Mouse (Mus musculus) CH12.LX (cell line): ENCODE measurements around the gene Gm40193. TPM values are rescaled to one million over a fixed set of nuclear protein-coding genes. Genes with fewer than 3 reads are reported as not detected.

Experiments
- DNase-seq: peaks from one replicate; pipeline ENCODE4 v3.0.0-alpha.2; 2013; ENCODE audit errors: extremely low read depth
- H3K27ac ChIP-seq: 2 replicates; pipeline ENCODE4 v1.5.1; 2012; ENCODE audit warnings: low read depth, mild to moderate bottlenecking, control low read depth, moderate library complexity; ENCODE audit not compliant: insufficient read depth
- H3K27me3 ChIP-seq: replicated peaks from 2 replicates; pipeline ENCODE3; 2012; ENCODE audit warnings: inconsistent platforms
- H3K36me3 ChIP-seq, 2 experiments: replicated peaks in 1 of 2; 2 replicates each; pipeline versions ENCODE3 to v1.6.1; 2012; ENCODE audit warnings: inconsistent platforms in 1 of 2, low read length in 1 of 2, mild to moderate bottlenecking in 1 of 2, mixed read lengths in 1 of 2, moderate library complexity in 1 of 2; ENCODE audit not compliant: control insufficient read depth in 1 of 2, insufficient read depth in 1 of 2
- H3K4me1 ChIP-seq, 2 experiments: 2 replicates each; pipeline ENCODE4 v1.6.1; 2012; ENCODE audit warnings: inconsistent platforms in 1 of 2, moderate library complexity in 1 of 2; ENCODE audit not compliant: insufficient read depth in 2 of 2, control insufficient read depth in 1 of 2
- H3K4me2 ChIP-seq: 2 replicates; pipeline ENCODE4 v1.6.1; 2012; ENCODE audit warnings: low read depth, mild to moderate bottlenecking, control low read depth; ENCODE audit not compliant: poor library complexity, insufficient read depth, severe bottlenecking
- H3K4me3 ChIP-seq, 3 experiments: fragments of 150-350 bp in 1 of 3; sonication (generic) in 1 of 3; replicated peaks in 1 of 3; 2 replicates each; pipeline versions ENCODE3 to v1.5.1; 2011 to 2012; ENCODE audit warnings: low read depth in 2 of 3, low read length in 2 of 3, mild to moderate bottlenecking in 2 of 3, moderate library complexity in 2 of 3, control low read depth in 1 of 3, improper control_type of control experiment in 1 of 3, inconsistent platforms in 1 of 3, mixed read lengths in 1 of 3; ENCODE audit not compliant: poor library complexity in 1 of 3
- H3K79me2 ChIP-seq: replicated peaks from 2 replicates; pipeline ENCODE4 v1.6.1; 2012; ENCODE audit warnings: mild to moderate bottlenecking, moderate library complexity; ENCODE audit not compliant: control insufficient read depth, poor library complexity, insufficient read depth, severe bottlenecking; ENCODE audit errors: extremely low read depth
- H3K9ac ChIP-seq: 2 replicates; pipeline ENCODE4 v1.6.1; 2012; ENCODE audit warnings: low read depth, mild to moderate bottlenecking, control low read depth, moderate library complexity; ENCODE audit not compliant: insufficient read depth
- H3K9me3 ChIP-seq: replicated peaks from 2 replicates; pipeline ENCODE3; 2012; ENCODE audit warnings: low read length, inconsistent platforms, mixed read lengths
- BHLHE40 ChIP-seq: IDR thresholded peaks from 2 replicates; pipeline ENCODE4 v1.6.1; 2011; ENCODE audit warnings: mild to moderate bottlenecking, low read depth, low read length, improper control_type of control experiment
- CHD2 ChIP-seq: IDR thresholded peaks from 2 replicates; pipeline ENCODE4 v1.6.1; 2011; ENCODE audit warnings: low read length, improper control_type of control experiment
- E2F4 ChIP-seq: IDR thresholded peaks from 2 replicates; pipeline ENCODE4 v1.6.1; 2011; ENCODE audit warnings: low read depth, low read length, improper control_type of control experiment; ENCODE audit not compliant: insufficient replicate concordance
- ELF1 ChIP-seq: IDR thresholded peaks from 2 replicates; pipeline ENCODE4 v1.6.1; 2014; ENCODE audit warnings: low read depth, mild to moderate bottlenecking, inconsistent platforms, low read length, improper control_type of control experiment
- EP300 ChIP-seq: IDR thresholded peaks from 2 replicates; pipeline ENCODE4 v1.6.1; 2011; ENCODE audit warnings: low read length, improper control_type of control experiment
- ETS1 ChIP-seq: conservative IDR thresholded peaks from 2 replicates; pipeline ENCODE4 v1.6.1; 2012; ENCODE audit warnings: low read depth, mild to moderate bottlenecking, inconsistent platforms, low read length, improper control_type of control experiment, moderate library complexity
- GABPA ChIP-seq: IDR thresholded peaks from 2 replicates; pipeline ENCODE4 v1.6.1; 2012; ENCODE audit warnings: low read depth, low read length, improper control_type of control experiment, inconsistent platforms; ENCODE audit not compliant: insufficient replicate concordance
- HCFC1 ChIP-seq: IDR thresholded peaks from 2 replicates; pipeline ENCODE4 v1.6.1; 2012; ENCODE audit warnings: low read depth, mild to moderate bottlenecking, inconsistent platforms, low read length, improper control_type of control experiment
- IRF4 ChIP-seq: IDR thresholded peaks from 2 replicates; pipeline ENCODE4 v1.6.1; 2014; ENCODE audit warnings: low read depth, mild to moderate bottlenecking, inconsistent platforms, low read length, improper control_type of control experiment
- JUN ChIP-seq: IDR thresholded peaks from 2 replicates; pipeline ENCODE4 v1.6.1; 2011; ENCODE audit warnings: low read depth, mild to moderate bottlenecking, low read length, improper control_type of control experiment, moderate library complexity; ENCODE audit not compliant: insufficient read depth
- JUND ChIP-seq: conservative IDR thresholded peaks from 2 replicates; pipeline ENCODE4 v1.6.1; 2011; ENCODE audit warnings: low read depth, low read length, improper control_type of control experiment
- KAT2A ChIP-seq: IDR thresholded peaks from 2 replicates; pipeline ENCODE4 v1.6.1; 2012; ENCODE audit warnings: low read length, improper control_type of control experiment, inconsistent platforms; ENCODE audit not compliant: insufficient replicate concordance
- MAFK ChIP-seq: IDR thresholded peaks from 2 replicates; pipeline ENCODE4 v1.6.1; 2011; ENCODE audit warnings: low read length, improper control_type of control experiment; ENCODE audit not compliant: insufficient replicate concordance
- MAX ChIP-seq: IDR thresholded peaks from 2 replicates; pipeline ENCODE4 v1.6.1; 2011; ENCODE audit warnings: low read length, improper control_type of control experiment
- MAZ ChIP-seq: IDR thresholded peaks from 2 replicates; pipeline ENCODE4 v1.6.1; 2012; ENCODE audit warnings: low read depth, mild to moderate bottlenecking, inconsistent platforms, low read length, improper control_type of control experiment, moderate library complexity
- MEF2A ChIP-seq: IDR thresholded peaks from 2 replicates; pipeline ENCODE4 v1.6.1; 2014; ENCODE audit warnings: low read depth, mild to moderate bottlenecking, inconsistent platforms, low read length, improper control_type of control experiment, borderline replicate concordance
- MXI1 ChIP-seq: IDR thresholded peaks from 2 replicates; pipeline ENCODE4 v1.6.1; 2011; ENCODE audit warnings: mild to moderate bottlenecking, low read depth, low read length, improper control_type of control experiment
- MYC ChIP-seq: IDR thresholded peaks from 2 replicates; pipeline ENCODE4 v1.6.1; 2011; ENCODE audit warnings: low read depth, mild to moderate bottlenecking, improper control_type of control experiment, low read length
- NELFE ChIP-seq: IDR thresholded peaks from 2 replicates; pipeline ENCODE4 v1.6.1; 2011; ENCODE audit warnings: low read depth, low read length, improper control_type of control experiment
- NRF1 ChIP-seq: IDR thresholded peaks from 2 replicates; pipeline ENCODE4 v1.6.1; 2014; ENCODE audit warnings: low read depth, mild to moderate bottlenecking, inconsistent platforms, low read length, improper control_type of control experiment, moderate library complexity
- PAX5 ChIP-seq: IDR thresholded peaks from 2 replicates; pipeline ENCODE4 v1.6.1; 2012; ENCODE audit warnings: low read length, inconsistent platforms, mixed read lengths
- POLR2A ChIP-seq: IDR thresholded peaks from 2 replicates; pipeline ENCODE4 v1.6.1; 2011; ENCODE audit warnings: low read depth, mild to moderate bottlenecking, improper control_type of control experiment, low read length
- POLR2AphosphoS2 ChIP-seq: IDR thresholded peaks from 2 replicates; pipeline ENCODE4 v1.6.1; 2011; ENCODE audit warnings: low read depth, low read length, improper control_type of control experiment
- RCOR1 ChIP-seq: conservative IDR thresholded peaks from 2 replicates; pipeline ENCODE4 v1.6.1; 2012; ENCODE audit warnings: low read depth, mild to moderate bottlenecking, inconsistent platforms, low read length, improper control_type of control experiment
- SIN3A ChIP-seq: IDR thresholded peaks from 2 replicates; pipeline ENCODE4 v1.6.1; 2012; ENCODE audit warnings: low read length, improper control_type of control experiment, inconsistent platforms
- TBP ChIP-seq: conservative IDR thresholded peaks from 2 replicates; pipeline ENCODE4 v1.6.1; 2011; ENCODE audit warnings: low read depth, low read length, improper control_type of control experiment
- TCF12 ChIP-seq: IDR thresholded peaks from 2 replicates; pipeline ENCODE4 v1.6.1; 2014; ENCODE audit warnings: low read depth, mild to moderate bottlenecking, inconsistent platforms, low read length, improper control_type of control experiment
- UBTF ChIP-seq: IDR thresholded peaks from 2 replicates; pipeline ENCODE4 v1.6.1; 2012; ENCODE audit warnings: low read depth, mild to moderate bottlenecking, inconsistent platforms, low read length, improper control_type of control experiment, moderate library complexity
- USF2 ChIP-seq: conservative IDR thresholded peaks from 2 replicates; pipeline ENCODE4 v1.6.1; 2011; ENCODE audit warnings: low read depth, low read length, improper control_type of control experiment
- ZC3H11A ChIP-seq: IDR thresholded peaks from 2 replicates; pipeline ENCODE4 v1.6.1; 2012; ENCODE audit warnings: low read depth, mild to moderate bottlenecking, inconsistent platforms, low read length, improper control_type of control experiment
- ZKSCAN1 ChIP-seq: IDR thresholded peaks from 2 replicates; pipeline ENCODE4 v1.6.1; 2012; ENCODE audit warnings: low read depth, inconsistent platforms, low read length, improper control_type of control experiment, borderline replicate concordance
- ZMIZ1 ChIP-seq: IDR thresholded peaks from 2 replicates; pipeline ENCODE4 v1.6.1; 2012; ENCODE audit warnings: low read depth, mild to moderate bottlenecking, inconsistent platforms, low read length, improper control_type of control experiment
- ZNF384 ChIP-seq: IDR thresholded peaks from 2 replicates; pipeline ENCODE4 v1.6.1; 2012; ENCODE audit warnings: low read depth, low read length, improper control_type of control experiment, inconsistent platforms
- dilution Hi-C: fragments of 300-500 bp; cut with MboI; formaldehyde crosslinking; loops from 2 replicates; pipeline ENCODE4 v1.14.3; 2020; ENCODE audit warnings: low sequenced_read_pairs; ENCODE audit not compliant: extremely low pct_unique_long_range_greater_than_20kb, extremely low pct_ligation_motif_present
- in situ Hi-C: fragments of 300-500 bp; cut with MboI; formaldehyde crosslinking; loops from 3 replicates; pipeline ENCODE4 v1.14.3; 2019; ENCODE audit warnings: low sequenced_read_pairs, low pct_ligation_motif_present, low pct_unique_long_range_greater_than_20kb, mixed read lengths
- polyA plus RNA-seq: library from polyadenylated mRNA; unstranded; fragments of >175 nt; gene quantifications from 2 replicates; pipeline ENCODE4 v1.2.1, GENCODE M21; 2012; ENCODE audit warnings: low read depth; ENCODE audit not compliant: insufficient read length
- total RNA-seq, 2 experiments: library from RNA; depleted of rRNA; stranded (reverse); fragments of 300-350 nt in 1 of 2; fragments of >200 nt in 1 of 2; gene quantifications; 2 replicates each; pipeline ENCODE4 v1.2.3; 2012 to 2014

Gm40193 gene
- total and polyA plus RNA-seq, 3 experiments, result not detected

DNA sequence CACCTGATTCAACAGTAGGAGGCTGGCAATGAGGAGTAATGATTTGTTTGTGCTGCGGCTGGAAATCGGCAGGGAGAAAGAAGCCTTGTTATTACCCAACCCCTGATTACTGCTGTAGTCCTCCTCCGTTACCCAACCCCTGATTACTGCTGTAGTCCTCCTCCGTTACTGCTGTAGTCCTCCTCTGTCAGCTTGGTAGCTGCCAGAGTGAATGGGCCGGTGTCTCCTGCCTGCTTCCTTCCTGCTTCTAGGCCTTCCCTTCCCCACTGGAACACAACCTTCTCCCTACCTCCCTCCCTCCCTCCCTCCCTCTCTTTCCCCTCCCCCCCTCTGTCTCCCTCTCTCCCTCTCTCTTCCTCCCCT, 47.6 kb upstream of the Gm40193 start:
- peak overlapping the region; percentile 33; the same call in 1 of the 2 replicates for H3K4me2 ChIP-seq
- peaks cover 34 to 98% of the 10 kb centered on the region in 2 experiments for H3K4me1 ChIP-seq
- peak overlapping the region in 1 of 3 experiments; percentile 30 for H3K4me3 ChIP-seq
- no peak for TF ChIP-seq RCOR1
- no peak for TF ChIP-seq ZMIZ1
- no peak; the same call in 1 of the 2 replicates for TF ChIP-seq CHD2
- no peak for TF ChIP-seq BHLHE40
- TF ChIP-seq MAX, result 0 out of 2 replicates have a peak, but pooled peaks have one; percentile 15
- no peak for TF ChIP-seq PAX5
- TF ChIP-seq ZKSCAN1, result no peak
- TF ChIP-seq SIN3A, result 0 out of 2 replicates have a peak, but pooled peaks have one; percentile 6
- TF ChIP-seq MEF2A, result no peak
- no peak for TF ChIP-seq NRF1
- TF ChIP-seq HCFC1, result no peak
- no peak for TF ChIP-seq ZNF384
- TF ChIP-seq POLR2AphosphoS2, result no peak
- TF ChIP-seq ZC3H11A, result no peak
- TF ChIP-seq POLR2A, result no peak
- TF ChIP-seq E2F4, result no peak
- TF ChIP-seq MYC, result no peak
- no peak for TF ChIP-seq NELFE
- TF ChIP-seq TBP, result no peak
- TF ChIP-seq MXI1, result no peak
- peak; percentile 55; the same call in 1 of the 2 replicates for TF ChIP-seq MAZ
- no peak for TF ChIP-seq USF2
- TF ChIP-seq IRF4, result 0 out of 2 replicates have a peak, but pooled peaks have one; percentile 22
- no peak for TF ChIP-seq TCF12
- no peak for TF ChIP-seq UBTF
- TF ChIP-seq EP300, result no peak
- no peak for TF ChIP-seq JUND
- no peak for TF ChIP-seq KAT2A
- no peak for TF ChIP-seq MAFK
- TF ChIP-seq ETS1, result no peak
- no peak for TF ChIP-seq ELF1
- TF ChIP-seq JUN, result no peak
- TF ChIP-seq GABPA, result no peak
- peak overlapping the region; percentile 66 for H3K27ac ChIP-seq
- H3K9me3 ChIP-seq, result no peaks in the 10 kb centered on the region
- H3K79me2 ChIP-seq, result peaks cover 7% of the 10 kb centered on the region; the same call in 1 of the 2 replicates
- peak overlapping the region; percentile 39 for H3K9ac ChIP-seq
- in situ Hi-C loops, result no loop called here
- dilution Hi-C loops, result no loop called here
- DNase-seq, result no peak
- H3K36me3 ChIP-seq, result peaks cover 0 to 33% of the 10 kb centered on the region in 2 experiments
- no peaks in the 10 kb centered on the region for H3K27me3 ChIP-seq
